Mouse (Mus musculus): ENCODE results near the gene Ankfn1.

Ankfn1 gene

GRCm38 (mm10) chr11:89459437-89459836 is 318.0 kb downstream of the Ankfn1 start:
- DNase-seq: no peak

DNA sequence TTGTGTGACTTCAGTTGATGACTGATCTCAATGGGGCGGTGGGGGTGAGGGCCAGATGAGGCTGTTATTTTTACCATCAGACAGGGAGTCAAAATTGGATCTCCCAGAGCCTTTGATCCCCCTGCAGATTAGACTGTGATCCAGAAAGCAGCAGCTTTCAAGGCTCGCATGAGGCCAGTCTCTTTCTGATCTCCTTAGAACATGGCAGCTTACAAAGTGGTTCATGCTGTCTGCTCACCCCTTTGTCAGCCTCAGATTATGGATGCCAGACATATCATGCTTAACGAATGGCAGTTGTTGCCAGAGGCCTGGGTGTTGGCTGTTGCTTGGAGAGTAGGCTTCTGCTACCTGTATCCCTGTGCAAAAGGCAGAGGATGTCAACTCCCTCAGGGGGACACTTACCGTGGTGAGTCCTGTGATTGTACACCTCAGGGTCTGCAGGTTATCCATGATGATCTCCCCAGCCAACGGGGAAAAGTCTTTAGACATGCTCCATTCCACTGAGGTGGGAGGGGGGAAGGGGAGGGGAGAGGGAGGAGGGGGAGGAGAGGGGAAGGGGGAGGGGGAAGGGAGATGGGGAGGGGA is 321.7 kb downstream of the Ankfn1 start:
- DNase-seq: no peak

GRCm38 (mm10) chr11:89454702-89455101 is 322.8 kb downstream of the Ankfn1 start:
- DNase-seq: peak in 1 of 2 experiments; percentile 7

DNA sequence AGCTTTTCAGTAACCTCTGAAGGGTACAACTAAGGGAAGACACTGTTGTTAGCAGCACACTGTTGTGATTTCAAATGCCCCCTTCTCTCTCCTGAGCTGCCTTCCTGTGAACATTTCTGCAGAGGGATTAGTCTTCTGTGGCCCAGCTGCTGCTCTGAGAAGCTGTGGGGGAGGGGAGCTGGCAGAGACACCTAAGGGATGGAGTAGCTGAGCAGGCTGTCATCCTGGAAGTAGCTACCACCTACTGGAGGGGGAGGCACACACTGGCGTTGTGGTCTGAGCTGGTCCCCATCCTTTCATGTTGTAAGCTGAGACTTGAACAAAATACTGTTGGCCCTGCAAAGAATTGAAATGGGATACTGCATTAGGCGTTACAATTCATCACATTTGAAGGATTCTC is 324.6 kb downstream of the Ankfn1 start:
- peak; percentile 59 to 87 for DNase-seq

- DNase-seq: no peak
Observed at GRCm38 (mm10) chr11:89450406-89450805, 327.0 kb downstream of the Ankfn1 start.

- no peak for DNase-seq
Observed at GRCm38 (mm10) chr11:89448986-89449385, 328.5 kb downstream of the Ankfn1 start.

- DNase-seq: no peak
Observed at GRCm38 (mm10) chr11:89447477-89447876, 330.0 kb downstream of the Ankfn1 start.

GRCm38 (mm10) chr11:89440566-89440965 is 336.9 kb downstream of the Ankfn1 start:
- DNase-seq: no peak

DNA sequence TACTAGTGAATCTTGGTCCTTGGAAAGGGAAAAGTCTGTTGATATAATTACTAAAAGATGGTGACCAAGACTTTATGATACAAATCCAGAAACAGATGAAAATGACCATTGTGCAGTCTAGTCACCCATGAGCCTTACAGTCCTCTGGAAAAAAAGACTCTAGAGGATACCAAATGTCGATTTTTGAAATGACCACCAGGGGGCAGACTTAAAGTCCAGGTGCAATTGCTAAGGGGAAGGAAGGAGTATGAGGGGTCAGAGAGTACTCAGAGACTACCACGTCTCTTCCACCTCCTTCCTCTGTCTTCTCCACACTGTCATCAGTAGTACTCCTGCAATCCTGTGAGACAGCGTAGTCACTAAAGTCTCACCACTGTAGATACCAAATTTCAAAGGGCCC is 353.1 kb downstream of the Ankfn1 start:
- peak; percentile 24 to 42 for DNase-seq

DNA sequence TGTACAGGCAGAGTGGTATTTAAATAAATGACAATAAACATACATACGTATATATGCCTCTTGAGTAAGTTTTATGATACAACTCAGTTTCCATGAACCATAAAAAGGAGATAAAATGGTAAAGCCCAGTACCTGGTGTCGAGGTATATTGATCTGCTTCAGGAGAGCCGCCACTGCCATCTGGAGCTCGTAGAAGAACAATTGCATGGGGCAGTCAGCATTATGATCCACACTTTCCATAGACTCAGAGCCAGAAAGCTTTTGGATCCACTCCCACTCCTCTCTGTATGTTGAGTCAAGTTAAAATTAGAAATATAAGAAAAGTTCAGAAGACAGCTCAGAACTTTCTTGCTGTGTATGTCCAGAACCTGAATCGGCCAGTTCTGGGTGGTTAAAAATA is 354.8 kb downstream of the Ankfn1 start:
- no peak for DNase-seq

DNA sequence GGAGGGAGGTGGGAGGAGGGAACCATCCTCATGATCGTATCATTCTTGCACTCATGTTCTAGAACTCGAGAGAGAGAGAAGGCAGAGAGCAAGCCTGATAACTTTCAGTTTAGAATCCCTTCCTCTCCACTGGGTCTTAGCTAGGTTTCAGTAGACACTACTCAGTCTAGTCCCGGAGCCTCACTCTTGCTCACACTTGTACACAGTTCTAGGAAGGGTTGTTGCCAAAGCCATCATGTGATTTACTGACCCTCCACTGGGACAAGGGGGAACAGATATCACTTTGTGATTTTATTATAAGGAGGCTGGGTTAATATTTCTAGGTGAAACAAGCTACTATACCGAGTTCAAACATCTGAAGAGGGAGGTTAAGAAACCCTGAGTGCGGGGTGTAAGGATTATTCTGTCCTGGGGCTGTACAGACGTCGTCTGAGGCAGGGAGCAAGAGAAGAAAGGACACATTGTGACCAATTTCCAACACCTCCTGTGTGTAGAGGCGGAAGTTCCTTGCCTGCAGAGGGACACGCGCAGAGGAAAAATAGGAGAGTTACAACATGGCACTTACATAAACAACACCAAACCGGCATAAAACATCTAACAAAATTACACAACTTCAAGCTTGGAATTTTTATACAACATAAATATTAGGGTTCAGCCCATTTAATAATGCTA is 356.6 kb downstream of the Ankfn1 start:
- DNase-seq: no peak

GRCm38 (mm10) chr11:89419863-89420262 is 357.6 kb downstream of the Ankfn1 start:
- DNase-seq: no peak

GRCm38 (mm10) chr11:89418644-89419043 is 358.8 kb downstream of the Ankfn1 start:
- no peak for DNase-seq

DNA sequence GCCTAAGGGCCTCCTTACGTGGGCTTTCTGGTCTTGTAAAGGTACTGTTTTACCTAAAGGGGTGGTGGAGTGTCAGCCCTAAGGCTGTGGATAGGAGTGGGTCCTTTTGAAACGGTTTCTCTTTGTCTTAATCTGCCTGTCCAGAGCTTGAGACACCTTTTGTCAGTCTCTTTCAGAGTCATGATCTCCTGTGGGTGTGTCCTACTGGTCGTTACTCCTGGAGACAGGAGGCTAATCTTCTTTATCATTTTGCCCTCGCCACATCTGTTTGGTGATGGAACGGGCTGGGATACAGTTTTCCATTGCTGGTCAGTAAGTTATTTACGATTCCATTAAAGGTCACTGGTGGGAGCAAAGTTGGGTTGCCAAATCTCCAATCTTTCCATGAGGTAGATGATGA is 360.7 kb downstream of the Ankfn1 start:
- no peak for DNase-seq

GRCm38 (mm10) chr11:89408774-89409173 is 368.7 kb downstream of the Ankfn1 start:
- no peak for DNase-seq

DNA sequence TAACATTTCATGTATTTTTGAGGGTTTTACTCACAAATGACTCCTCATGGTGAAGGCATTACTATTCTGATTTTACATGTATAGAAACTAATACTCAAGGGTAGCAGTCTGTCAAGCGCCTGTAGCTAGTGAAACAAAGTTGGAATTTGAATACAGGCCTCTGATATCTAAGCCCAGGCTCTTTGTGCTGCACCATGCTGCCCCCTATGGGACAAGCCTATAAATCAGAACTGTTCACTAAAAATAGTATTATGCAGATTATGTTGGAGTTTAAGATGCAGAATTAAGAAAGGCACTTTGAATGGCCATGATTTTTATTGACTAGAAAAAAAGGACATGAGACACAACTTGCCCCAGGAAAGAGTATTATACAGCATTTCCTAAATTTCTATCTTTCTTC is 373.0 kb downstream of the Ankfn1 start:
- DNase-seq: peak; percentile 6 to 9

DNA sequence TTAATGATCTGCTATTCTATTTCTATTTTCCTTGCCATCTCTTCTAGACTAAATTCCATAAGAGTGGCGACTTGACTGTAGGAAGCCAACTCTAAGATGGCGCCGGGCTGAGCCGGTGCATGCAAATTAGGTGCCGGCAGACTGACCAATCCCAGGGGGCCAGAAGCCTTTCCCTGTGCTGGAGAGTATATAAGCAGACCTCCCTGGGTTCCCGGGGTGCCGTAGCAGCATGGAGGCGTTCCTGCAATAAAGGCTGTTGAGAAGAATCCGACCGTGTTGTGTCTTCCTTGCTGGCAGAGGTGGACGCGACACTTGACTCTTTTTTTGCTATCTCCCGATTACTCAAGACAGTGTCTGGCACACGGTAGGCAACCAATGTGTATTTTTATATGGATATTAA is 374.0 kb downstream of the Ankfn1 start:
- DNase-seq: no peak

DNA sequence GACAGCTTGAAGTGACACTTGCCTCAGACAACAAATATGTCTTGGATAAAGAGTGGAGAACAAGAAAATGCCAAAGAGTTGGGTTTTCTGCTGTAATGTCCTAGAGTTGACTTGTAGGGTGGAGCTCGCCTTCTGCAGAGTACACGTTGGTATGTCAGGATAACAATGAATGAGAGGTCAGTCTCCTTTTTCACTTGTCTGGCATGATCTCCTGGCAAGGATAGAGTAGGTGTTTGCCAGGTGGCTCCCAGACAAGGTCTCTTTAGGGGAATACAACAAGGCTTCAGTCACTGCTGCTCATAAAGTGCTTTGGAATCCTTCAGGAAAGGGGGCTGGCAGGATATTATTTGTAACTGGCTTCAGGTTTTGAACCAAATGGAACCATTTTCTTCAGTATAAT is 388.6 kb downstream of the Ankfn1 start:
- DNase-seq: peak; percentile 56 to 60

- no peak for DNase-seq
Observed at GRCm38 (mm10) chr11:89382634-89383009, 394.8 kb downstream of the Ankfn1 start.

GRCm38 (mm10) chr11:89381782-89382633 is 395.4 kb downstream of the Ankfn1 start:
- DNase-seq: peak in 1 of 2 experiments; percentile 7

DNA sequence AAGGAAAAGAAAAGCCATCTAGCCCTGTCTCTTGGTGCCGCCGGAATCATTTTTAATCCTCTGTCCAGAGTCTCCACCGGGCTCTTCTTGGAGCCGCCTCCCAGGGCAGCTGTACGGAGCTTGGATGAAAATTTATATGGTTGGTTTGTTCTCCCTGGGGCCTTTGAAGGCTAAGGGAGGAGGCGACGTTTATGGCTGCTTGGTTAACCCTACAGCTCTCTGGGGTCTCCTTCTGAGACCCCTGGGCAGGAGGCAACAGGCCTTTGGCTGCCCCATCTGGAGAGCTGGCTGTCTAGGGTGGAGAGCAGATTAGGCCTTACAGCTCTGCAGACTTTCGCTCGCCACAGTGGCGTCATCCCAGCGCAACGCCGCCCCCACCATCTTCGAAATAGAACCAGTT is 406.5 kb downstream of the Ankfn1 start:
- DNase-seq: no peak

GRCm38 (mm10) chr11:89370373-89370772 is 407.1 kb downstream of the Ankfn1 start:
- DNase-seq: no peak

GRCm38 (mm10) chr11:89363981-89364380 is 413.5 kb downstream of the Ankfn1 start:
- peak in 1 of 2 experiments; percentile 17 for DNase-seq

- no peak for DNase-seq
Observed at GRCm38 (mm10) chr11:89360895-89361294, 416.6 kb downstream of the Ankfn1 start.
